Mouse (Mus musculus) ES-Bruce4 (cell line): ENCODE data around the gene Lhfpl2.

Experiments
- CTCF ChIP-seq: IDR thresholded peaks from one replicate; pipeline ENCODE4 v1.8.1; 2011; ENCODE audit warnings: low read depth, low read length
- POLR2A ChIP-seq: IDR thresholded peaks from one replicate; pipeline ENCODE4 v1.8.1; 2011; ENCODE audit warnings: low read length; ENCODE audit not compliant: insufficient read depth

DNA sequence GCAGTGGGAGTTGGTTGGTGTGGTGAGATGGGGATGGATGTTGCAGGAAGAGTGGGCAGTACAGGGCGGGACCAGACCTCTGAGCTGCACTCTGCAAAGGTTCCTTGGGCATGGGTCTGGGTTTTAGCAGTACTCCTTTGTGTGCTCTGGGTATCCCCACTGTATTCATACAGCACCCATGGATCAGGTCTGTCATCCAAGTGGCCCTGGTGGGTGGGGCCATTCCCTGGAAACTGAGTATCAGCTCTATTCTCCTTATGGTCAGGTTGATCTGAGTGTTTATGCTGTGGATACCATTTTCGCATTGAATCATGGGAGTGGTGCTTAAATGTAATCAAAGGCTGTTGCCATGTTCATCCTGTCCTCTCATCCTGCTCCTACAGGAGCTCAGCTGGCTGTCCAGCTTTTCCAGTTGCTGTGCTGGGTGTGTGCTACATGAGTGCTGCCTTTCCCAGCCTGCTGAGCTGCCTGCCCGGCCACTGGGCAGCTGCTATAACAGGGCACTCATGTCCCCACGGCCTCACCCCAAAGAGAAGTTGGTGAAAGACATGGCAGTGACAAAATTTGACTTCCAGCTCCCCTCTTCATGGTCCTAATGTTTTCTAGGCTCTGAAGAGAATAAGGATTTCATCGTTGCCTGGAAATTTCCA is 9.2 kb downstream of the Lhfpl2 start:
- no peak for TF ChIP-seq CTCF
- TF ChIP-seq POLR2A: no peak
